18 mouse cellular contexts compared by ENCODE assay signal in the genomic region with DNA sequence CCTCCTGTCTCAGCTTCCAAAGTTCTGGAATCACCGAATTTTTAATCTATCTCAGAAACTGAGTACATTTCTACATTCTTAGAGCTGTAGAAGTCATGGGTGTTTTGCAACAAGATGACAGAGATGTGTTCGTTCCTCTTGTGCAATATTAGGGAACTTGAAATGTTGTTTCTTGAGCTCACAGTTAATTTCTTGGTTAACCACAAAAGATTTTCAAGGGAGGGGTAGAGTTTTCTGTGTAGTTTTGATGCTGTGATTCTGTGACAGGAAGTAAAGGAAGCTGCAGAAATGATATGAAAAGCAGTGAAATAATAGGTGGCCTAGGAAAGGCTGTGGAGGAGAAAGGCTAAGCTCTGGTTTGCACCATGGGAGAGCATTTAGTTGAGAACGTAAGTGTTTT. TPM values are rescaled to one million over a fixed set of nuclear protein-coding genes. Genes with fewer than 3 reads are reported as not detected.
A peak's percentile ranks its signal among the peaks of the same experiment; 100 is the strongest.
DNase-seq lines count a peak whose midpoint lies in the region; ATAC-seq and TF ChIP-seq lines count a peak whose summit lies in the region.
"Had no signal": no experiment of that assay in that cellular context is flagged by ENCODE, and none has a peak within 500 bp of the region (broad histone marks: within the 10 kb centered on the region; RNA-seq: fewer than 3 reads in every experiment).

No protein-coding gene starts in this region.

- 0 out of 2 replicates have a peak, but pooled peaks cover 2% of the 10 kb centered on the region for H3K27me3 ChIP-seq in liver, adult 2 months (ENCODE audit: control insufficient read depth, insufficient read depth, low read length)
- H3K27me3 ChIP-seq in liver, embryonic 12.5 days (replicated peaks) = no peaks in the 10 kb centered on the region
- H3K27me3 ChIP-seq in kidney, embryonic 15.5 days = no peaks in the 10 kb centered on the region
- H3K27me3 ChIP-seq in midbrain, embryonic 16.5 days (ENCODE audit: control insufficient read depth, insufficient read depth, low read depth, low read length) = no peaks in the 10 kb centered on the region
- H3K27me3 ChIP-seq: heart, embryonic 13.5 days; hindbrain, embryonic 12.5 days; lung, embryonic 15.5 days had no signal

- H3K9me3 ChIP-seq in liver, embryonic 12.5 days (replicated peaks) = no peaks in the 10 kb centered on the region
- H3K9me3 ChIP-seq in kidney, embryonic 15.5 days (replicated peaks) = no peaks in the 10 kb centered on the region
- no peaks in the 10 kb centered on the region for H3K9me3 ChIP-seq in midbrain, embryonic 16.5 days (replicated peaks; ENCODE audit: control insufficient read depth, low read length, poor library complexity, severe bottlenecking)
- H3K9me3 ChIP-seq: heart, embryonic 13.5 days; hindbrain, embryonic 12.5 days; lung, embryonic 15.5 days had no signal

- no peaks in the 10 kb centered on the region for H3K4me1 ChIP-seq in liver, adult 2 months (ENCODE audit: control insufficient read depth, insufficient read depth, low read length)
- no peaks in the 10 kb centered on the region for H3K4me1 ChIP-seq in liver, embryonic 12.5 days
- no peaks in the 10 kb centered on the region for H3K4me1 ChIP-seq in kidney, embryonic 15.5 days
- no peaks in the 10 kb centered on the region for H3K4me1 ChIP-seq in midbrain, embryonic 16.5 days (ENCODE audit: control insufficient read depth, insufficient read depth, low read length)
- H3K4me1 ChIP-seq: lung, embryonic 15.5 days had no signal

- H3K4me3 ChIP-seq in liver, adult 2 months (ENCODE audit: insufficient read depth, low read depth, low read length) = no peak overlapping the region
- H3K4me3 ChIP-seq in liver, embryonic 12.5 days = no peak overlapping the region
- H3K4me3 ChIP-seq in macrophage (ENCODE audit: inconsistent target) = peak overlapping the region; percentile 15; the same call in 1 of the 2 replicates
- H3K4me3 ChIP-seq in kidney, embryonic 15.5 days (replicated peaks) = no peak overlapping the region
- H3K4me3 ChIP-seq in midbrain, embryonic 16.5 days (ENCODE audit: low read depth, low read length) = no peak overlapping the region
- H3K4me3 ChIP-seq: heart, embryonic 13.5 days; hindbrain, embryonic 12.5 days; lung, embryonic 15.5 days had no signal

- no peak for TF ChIP-seq CTCF in liver, adult 2 months (IDR thresholded peaks at IDR 0.05; ENCODE audit: low read depth, low read length)

- H3K79me2 ChIP-seq in liver, adult 2 months (ENCODE audit: control insufficient read depth, insufficient read depth, low read length) = no peaks in the 10 kb centered on the region
- H3K79me2 ChIP-seq in macrophage (ENCODE audit: inconsistent target) = peaks cover 84% of the 10 kb centered on the region

- no peak overlapping the region for H3K4me2 ChIP-seq in liver, embryonic 12.5 days
- H3K4me2 ChIP-seq in kidney, embryonic 15.5 days = no peak overlapping the region
- no peak overlapping the region for H3K4me2 ChIP-seq in midbrain, embryonic 16.5 days (ENCODE audit: low read length)
- H3K4me2 ChIP-seq: heart, embryonic 13.5 days; hindbrain, embryonic 12.5 days; lung, embryonic 15.5 days had no signal

- no peak overlapping the region for H3K9ac ChIP-seq in liver, adult 2 months (ENCODE audit: low read depth, low read length)
- no peak overlapping the region for H3K9ac ChIP-seq in liver, embryonic 12.5 days
- no peak overlapping the region for H3K9ac ChIP-seq in kidney, embryonic 15.5 days
- H3K9ac ChIP-seq in midbrain, embryonic 16.5 days (ENCODE audit: low read depth, low read length) = no peak overlapping the region
- H3K9ac ChIP-seq: heart, embryonic 13.5 days; hindbrain, embryonic 12.5 days; lung, embryonic 15.5 days had no signal

- no peak for ATAC-seq in liver, embryonic 12.5 days
- peak; percentile 83 for ATAC-seq in activated CD4-positive, CD25-positive, alpha-beta regulatory T cell, adult 4 months
- ATAC-seq in kidney, embryonic 15.5 days (replicated peaks; ENCODE audit: low FRiP score) = no peak
- no peak for ATAC-seq in midbrain, embryonic 16.5 days

- no peaks in the 10 kb centered on the region for H3K36me3 ChIP-seq in liver, adult 2 months (ENCODE audit: control insufficient read depth, insufficient read depth, low read length)
- H3K36me3 ChIP-seq in liver, embryonic 12.5 days = no peaks in the 10 kb centered on the region
- no peaks in the 10 kb centered on the region for H3K36me3 ChIP-seq in macrophage (ENCODE audit: inconsistent target)
- no peaks in the 10 kb centered on the region for H3K36me3 ChIP-seq in kidney, embryonic 15.5 days
- no peaks in the 10 kb centered on the region for H3K36me3 ChIP-seq in midbrain, embryonic 16.5 days (ENCODE audit: control insufficient read depth, insufficient read depth, low read length)
- H3K36me3 ChIP-seq: heart, embryonic 13.5 days; hindbrain, embryonic 12.5 days; lung, embryonic 15.5 days had no signal

- 73% methylated on average over 3 of the region's 3 CpGs for WGBS in liver, adult 2 months
- 42% methylated on average over 3 of the region's 3 CpGs for WGBS in liver, embryonic 12.5 days (ENCODE audit: insufficient replicate concordance)
- 3% methylated on average over 3 of the region's 3 CpGs for WGBS in macrophage (ENCODE audit: missing documents)
- WGBS in kidney, embryonic 15.5 days = 89% methylated on average over 3 of the region's 3 CpGs
- 93% methylated on average over 3 of the region's 3 CpGs for WGBS in midbrain, embryonic 16.5 days

- no peak overlapping the region for H3K27ac ChIP-seq in liver, adult 2 months (replicated peaks; ENCODE audit: insufficient read depth, low read depth, low read length)
- no peak overlapping the region for H3K27ac ChIP-seq in liver, embryonic 12.5 days
- H3K27ac ChIP-seq in macrophage = peak overlapping the region; percentile 88
- no peak overlapping the region for H3K27ac ChIP-seq in kidney, embryonic 15.5 days
- H3K27ac ChIP-seq in midbrain, embryonic 16.5 days (ENCODE audit: low read length) = no peak overlapping the region
- H3K27ac ChIP-seq: heart, embryonic 13.5 days; hindbrain, embryonic 12.5 days; lung, embryonic 15.5 days had no signal

- peak; percentile 16 for DNase-seq in liver, adult 2 months (ENCODE audit: extremely low read depth, low read depth, low spot score)
- DNase-seq in 3134 (ENCODE audit: extremely low read depth, insufficient read length, low spot score) = peak; percentile 25
- no peak for DNase-seq in urinary bladder, adult 18-20 months (ENCODE audit: low spot score in 2 of 2)
- DNase-seq: cerebellum, adult 9-11 months; gastrocnemius, postnatal 25 days; kidney, adult 2 months; midbrain, embryonic 14.5 days; spleen, adult 18-20 months; thymus, adult 18-20 months had no signal

- TF ChIP-seq POLR2A in liver, adult 2 months (IDR thresholded peaks at IDR 0.05; ENCODE audit: extremely low read depth, insufficient read depth, low read length) = no peak

RNA-seq across cellular contexts. Expression of a gene that starts 21.2 kb away (rescaled TPM):
- 0.09 TPM in 1 of 2 replicates, not detected in the other for total RNA-seq in liver, adult 2 months (2014; rRNA removed)
- not detected in 2 replicates for polyA plus RNA-seq in liver, adult 2 months (2012; rRNA removed)
- polyA plus RNA-seq in liver, embryonic 12.5 days (2016; fragmentation: Nextera tagmentation; extraction: Ambion mirVana) = 0.05 TPM in 1 of 2 replicates, not detected in the other
- polyA plus RNA-seq in activated CD4-positive, CD25-positive, alpha-beta regulatory T cell, adult 4 months (2017; shearing (Covaris generic)) = under 1 TPM; 0.27 to 0.38 TPM
- under 1 TPM in 9 of 26 experiments, not detected in 17; 0.25 to 0.79 (median 0.32) TPM for total RNA-seq in macrophage (2018; cell fraction: chromatin; rRNA removed)
- under 1 TPM in 13 of 26 experiments, not detected in 13; 0.04 to 0.17 (median 0.09) TPM for total RNA-seq in macrophage (2018; cell fraction: cytosol; rRNA removed)
- 1 to 10 TPM in 1 of 26 experiments, under 1 TPM in 12, not detected in 13; 0.20 to 1.4 (median 0.44) TPM for total RNA-seq in macrophage (2018; cell fraction: nucleus; rRNA removed)
- polyA plus RNA-seq in macrophage (2018) = 0.09 to 0.18 TPM in 2 of 3 replicates, not detected in the other
- 0.23 and 0.39 TPM in 2 replicates for polyA plus RNA-seq in kidney, embryonic 15.5 days (2015; fragmentation: Nextera tagmentation; extraction: Ambion mirVana)
- polyA plus RNA-seq in midbrain, embryonic 16.5 days (2015; fragmentation: Nextera tagmentation; extraction: Ambion mirVana) = 0.57 and 0.68 TPM in 2 replicates
- total RNA-seq: gastrocnemius, postnatal 25 days; MEL had no signal
- polyA plus RNA-seq: kidney, adult 2 months; lung, embryonic 15.5 days had no signal

RNA-seq across cellular contexts. Expression of a gene that starts 33.7 kb away (rescaled TPM):
- total RNA-seq in liver, adult 2 months (2014; rRNA removed) = 0.94 and 1.2 TPM in 2 replicates
- polyA plus RNA-seq in liver, adult 2 months (2012; rRNA removed) = 0.49 and 0.60 TPM in 2 replicates
- polyA plus RNA-seq in liver, embryonic 12.5 days (2016; fragmentation: Nextera tagmentation; extraction: Ambion mirVana) = 17.1 and 17.5 TPM in 2 replicates
- polyA plus RNA-seq in activated CD4-positive, CD25-positive, alpha-beta regulatory T cell, adult 4 months (2017; shearing (Covaris generic)) = 100 to 1,000 TPM; 174 to 197 TPM
- 10 to 100 TPM in 21 of 26 experiments, 1 to 10 TPM in 5; 4.4 to 91.7 (median 25.5) TPM for total RNA-seq in macrophage (2018; cell fraction: chromatin; rRNA removed)
- total RNA-seq in macrophage (2018; cell fraction: cytosol; rRNA removed) = 100 to 1,000 TPM in 8 of 26 experiments, 10 to 100 TPM in 18; 27.7 to 143 (median 66.8) TPM
- 100 to 1,000 TPM in 6 of 26 experiments, 10 to 100 TPM in 20; 28.9 to 150 (median 66.4) TPM for total RNA-seq in macrophage (2018; cell fraction: nucleus; rRNA removed)
- polyA plus RNA-seq in macrophage (2018) = 54.2 to 190 TPM (median 124 TPM) in 3 replicates
- polyA plus RNA-seq in kidney, embryonic 15.5 days (2015; fragmentation: Nextera tagmentation; extraction: Ambion mirVana) = 41.0 and 41.9 TPM in 2 replicates
- polyA plus RNA-seq in midbrain, embryonic 16.5 days (2015; fragmentation: Nextera tagmentation; extraction: Ambion mirVana) = 12.1 and 13.8 TPM in 2 replicates

Comparison
In these comparisons a context has a peak if more than half of its experiments do, and no peak if none do; other contexts are left out.
1. DNase-seq: peak in liver, adult 2 months (single experiment) and 3134 (single experiment); none in urinary bladder, adult 18-20 months (0 of 2).